Mouse (Mus musculus): ENCODE results near the gene Masp1. TPM values are rescaled to one million over a fixed set of nuclear protein-coding genes. Genes with fewer than 3 reads are reported as not detected.

Gene Masp1
- polyA plus RNA-seq, 1 experiment: 1.2 TPM

DNA sequence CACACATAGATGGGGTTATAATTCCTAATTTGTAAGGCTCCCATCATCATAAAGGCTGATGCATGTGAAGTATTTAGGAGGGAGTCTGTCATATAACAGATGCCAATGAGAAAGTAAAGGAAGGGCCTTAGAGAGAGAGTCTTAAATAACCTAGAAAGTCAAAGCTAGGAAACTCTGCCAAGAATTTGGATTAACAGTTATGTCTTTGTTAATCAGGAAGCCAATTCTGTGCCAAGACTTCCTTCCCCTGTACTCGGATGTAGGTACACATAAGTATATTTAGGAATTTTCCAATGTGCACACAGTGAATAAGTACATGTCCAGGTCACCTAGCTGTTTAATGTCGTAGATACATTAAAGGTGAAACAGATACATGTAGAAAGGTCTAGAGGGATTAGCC is 4.0 kb downstream of the Masp1 start:
- DNase-seq (ENCODE audit: low read depth, low spot score): no peak
- 50% methylated on average over 2 of the region's 2 CpGs for WGBS

DNA sequence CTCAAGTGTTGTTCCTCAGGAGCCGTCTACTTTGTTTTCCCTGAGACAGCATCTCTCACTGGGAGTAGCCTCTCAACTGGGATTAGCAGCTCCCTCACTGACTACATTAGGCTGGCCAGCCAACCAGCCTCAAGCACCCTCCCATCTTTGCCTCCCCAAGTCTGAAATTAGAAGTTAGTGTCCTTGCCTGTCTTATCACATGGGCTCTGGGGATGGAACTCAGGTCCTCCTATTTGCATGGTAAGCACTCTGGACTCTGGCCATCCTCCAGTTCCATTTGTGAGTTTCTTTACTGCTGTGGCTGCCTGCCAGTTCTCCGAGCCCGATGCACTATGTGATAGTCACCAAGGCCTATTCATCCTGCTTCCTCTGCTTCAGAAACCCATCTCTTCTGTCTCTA is 4.8 kb downstream of the Masp1 start:
- no peak for DNase-seq (ENCODE audit: low read depth, low spot score)
- 29% methylated on average over 3 of the region's 3 CpGs for WGBS

DNA sequence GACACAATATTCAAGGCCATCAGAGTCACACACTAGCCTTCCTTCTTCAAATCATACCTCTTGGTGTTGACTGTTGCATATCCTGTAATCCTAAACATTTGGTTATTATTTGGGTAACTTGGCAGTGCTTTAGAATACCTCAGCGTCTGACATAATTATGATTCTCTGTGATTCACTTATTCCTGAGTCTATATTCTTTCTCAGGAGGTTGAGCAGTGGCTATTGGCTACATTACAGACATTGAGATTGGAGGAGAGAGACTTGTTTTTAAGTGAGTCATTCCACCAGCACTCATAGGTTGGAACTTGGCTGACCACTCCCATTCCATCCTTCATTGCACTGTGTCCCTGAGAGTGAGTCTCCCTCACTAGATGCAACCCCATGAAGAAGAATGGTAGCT is 7.2 kb downstream of the Masp1 start:
- WGBS: 84% methylated on average over 1 of the region's 1 CpGs
- no peak for DNase-seq (ENCODE audit: low read depth, low spot score)

DNA sequence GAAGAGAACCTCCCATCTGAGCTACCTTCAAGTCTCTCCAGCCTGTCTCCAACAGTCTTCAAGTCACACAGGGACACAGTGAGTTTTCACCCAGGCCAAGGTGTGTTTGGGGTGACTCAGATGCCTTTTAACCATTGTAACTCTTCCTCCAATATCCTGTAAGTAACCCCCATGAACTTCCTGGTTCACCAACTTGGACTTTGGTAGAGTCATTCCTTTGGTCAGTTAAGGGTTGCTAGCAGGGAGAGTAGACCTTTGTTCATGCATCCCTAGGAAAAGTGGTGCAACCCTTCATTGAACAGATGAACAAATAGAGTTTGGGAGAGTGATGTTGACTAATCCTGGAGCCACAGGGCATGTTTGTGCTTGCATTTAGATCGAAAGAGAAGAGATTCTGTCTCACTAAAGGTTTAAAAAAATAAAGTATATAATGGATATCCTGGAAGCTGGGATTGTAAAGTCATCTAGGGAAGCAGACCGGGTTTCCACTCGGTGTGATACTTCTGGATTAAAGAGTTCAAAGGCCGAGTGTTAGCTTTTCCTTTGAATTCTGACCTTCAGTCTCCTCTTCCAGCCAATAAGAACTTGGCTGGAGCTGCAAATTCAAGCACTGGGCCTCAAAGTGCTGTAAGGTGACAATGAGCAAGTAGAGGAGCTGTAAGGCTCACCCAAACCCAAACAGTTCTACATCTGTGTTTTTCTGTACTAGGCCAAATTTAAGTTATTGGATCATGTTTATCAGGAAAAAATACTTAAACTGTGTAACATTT is 9.3 kb downstream of the Masp1 start:
- WGBS: 59% methylated on average over 4 of the region's 4 CpGs
- DNase-seq (ENCODE audit: low read depth, low spot score): no peak

DNA sequence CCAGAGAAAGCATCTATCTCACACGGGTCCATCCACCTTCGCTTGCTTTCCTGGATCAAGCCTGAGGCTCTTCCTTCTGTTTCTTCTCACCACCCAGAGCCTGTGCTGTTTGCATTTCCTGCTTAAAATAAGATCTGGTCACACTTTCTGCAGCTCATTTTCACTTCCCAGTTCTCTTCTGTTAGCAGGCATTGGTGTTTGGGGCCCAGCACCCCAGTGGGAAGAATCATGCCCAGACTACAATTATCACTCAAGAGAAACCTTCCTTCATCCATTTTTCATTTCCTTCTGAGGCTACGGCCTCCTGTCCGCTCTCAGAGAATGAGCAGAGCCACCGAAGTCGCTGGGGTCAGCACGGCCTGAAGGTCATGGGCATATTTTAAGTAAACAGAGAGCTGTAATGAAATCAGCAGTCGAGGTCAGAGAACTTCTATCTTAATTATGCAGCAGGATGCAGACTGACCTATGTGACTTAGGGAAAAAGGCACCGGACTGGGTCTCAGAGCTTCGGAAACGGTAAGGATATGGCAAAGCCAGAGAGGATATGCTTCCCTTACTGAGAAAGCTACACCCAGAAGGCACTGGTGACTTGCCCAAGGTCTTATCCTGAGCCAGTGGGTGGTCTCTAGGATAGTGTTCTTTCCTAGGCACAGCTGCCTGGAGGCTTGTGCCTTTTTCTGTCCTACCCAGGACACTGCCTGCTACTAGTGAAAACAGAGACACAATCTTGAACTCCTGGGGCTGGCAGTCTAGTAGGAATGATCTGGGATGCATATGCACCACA is 14.5 kb downstream of the Masp1 start:
- 51% methylated on average over 11 of the region's 11 CpGs for WGBS
- no peak for DNase-seq (ENCODE audit: low read depth, low spot score)

DNA sequence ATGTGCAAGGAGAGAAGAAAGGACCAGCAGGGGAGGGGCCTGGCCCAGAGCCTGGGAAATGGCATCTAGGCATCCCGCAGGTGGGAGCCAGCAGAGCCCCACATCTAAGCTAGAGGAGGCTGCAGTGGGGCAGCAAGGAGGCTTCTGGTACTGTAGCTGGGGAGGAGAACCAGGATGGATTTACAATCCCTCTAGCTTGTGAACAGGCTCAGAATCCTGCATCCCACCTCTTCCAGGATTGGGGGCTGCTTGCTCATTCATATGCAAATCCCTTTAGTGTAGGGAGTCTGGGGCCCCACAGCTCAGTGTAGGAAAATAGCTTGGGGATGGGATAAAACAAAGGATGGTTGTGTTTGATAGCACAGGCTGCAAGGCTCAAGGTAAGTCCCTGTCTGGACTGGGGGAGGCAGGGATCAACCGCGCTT is 16.3 kb downstream of the Masp1 start:
- 83% methylated on average over 3 of the region's 3 CpGs for WGBS

DNA sequence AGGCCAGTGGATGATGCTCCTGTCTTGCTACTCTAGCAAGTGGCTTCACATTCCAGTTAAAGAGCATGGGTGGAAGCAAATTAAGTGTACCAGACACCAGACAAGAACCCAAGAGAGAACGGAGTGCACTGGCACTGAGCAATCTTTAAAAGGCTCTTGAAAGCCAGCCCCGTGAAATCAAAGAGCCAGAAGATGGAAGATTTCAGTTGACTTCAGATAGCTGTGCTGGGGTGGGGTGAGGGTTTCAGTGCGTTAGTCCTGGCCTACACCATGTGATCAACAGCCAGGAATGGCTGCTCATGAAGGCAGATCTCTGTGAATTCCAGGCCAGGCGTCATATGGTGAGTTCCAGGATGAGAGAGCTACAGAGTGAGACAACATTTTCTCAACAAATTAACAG is 17.3 kb downstream of the Masp1 start:
- 77% methylated on average over 4 of the region's 4 CpGs for WGBS
- DNase-seq (ENCODE audit: low read depth, low spot score): no peak

More for the DNA sequence above, 16.3 kb downstream of the Masp1 start:
- DNase-seq (ENCODE audit: low read depth, low spot score): no peak

DNA sequence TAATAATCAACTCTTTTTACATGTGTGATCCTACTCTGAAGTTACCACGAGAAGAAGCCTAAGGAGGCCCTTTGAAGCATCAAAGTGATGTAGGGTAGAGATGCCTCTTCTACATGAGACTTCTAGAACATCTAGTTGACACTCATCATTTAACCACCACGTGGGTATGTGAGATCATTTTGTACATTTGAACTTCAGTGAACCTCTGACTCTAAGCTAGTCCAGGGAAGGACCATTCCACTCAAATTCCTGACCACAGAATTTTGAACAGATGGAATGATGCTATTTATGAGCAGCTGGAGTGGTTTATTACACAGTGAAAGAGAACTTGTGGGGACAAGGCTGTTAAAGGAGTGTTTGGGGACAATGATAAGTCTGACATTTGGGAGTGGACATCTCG is 18.1 kb downstream of the Masp1 start:
- no peak for DNase-seq (ENCODE audit: low read depth, low spot score)

DNA sequence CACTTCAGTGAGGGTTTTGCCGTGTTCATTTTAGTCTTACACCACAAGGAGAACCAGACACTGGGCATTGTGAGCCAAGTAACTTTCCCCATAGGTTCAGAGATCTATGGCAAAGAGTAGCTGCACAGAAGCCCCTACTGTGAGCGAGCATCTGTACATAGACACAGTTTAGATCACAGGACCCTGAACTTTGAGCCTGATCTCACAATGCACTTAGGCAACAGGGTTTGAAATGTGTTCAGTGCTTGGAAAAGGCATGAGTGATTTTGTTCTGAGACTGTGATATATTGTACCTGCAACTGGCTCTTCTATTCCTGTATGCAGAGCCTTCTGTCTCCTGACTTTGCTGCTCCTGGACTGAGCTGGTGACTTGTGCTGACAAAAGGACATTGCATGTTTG is 19.3 kb downstream of the Masp1 start:
- no peak for DNase-seq (ENCODE audit: low read depth, low spot score)
- 89% methylated on average over 2 of the region's 2 CpGs for WGBS

More for the DNA sequence above, 18.1 kb downstream of the Masp1 start:
- WGBS: 41% methylated on average over 3 of the region's 3 CpGs

DNA sequence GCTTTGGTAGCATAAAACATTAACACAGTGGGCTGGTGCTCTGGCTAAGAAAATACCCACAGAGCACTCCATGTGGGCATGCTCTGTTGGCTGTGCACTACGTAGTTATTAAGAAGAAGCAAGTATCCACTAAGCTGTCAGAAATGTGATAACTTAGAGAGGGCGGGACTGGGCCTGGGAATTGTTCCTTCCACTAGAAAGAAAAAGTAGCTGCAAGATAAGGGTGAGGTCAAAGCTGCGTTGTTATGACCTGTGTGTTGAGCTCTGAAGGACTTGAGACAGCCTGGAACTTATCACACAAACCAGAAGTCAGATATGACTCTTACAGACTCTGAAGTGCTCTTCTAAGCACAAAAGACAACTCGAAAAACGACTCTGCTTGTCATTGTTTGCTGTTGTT is 20.1 kb downstream of the Masp1 start:
- DNase-seq (ENCODE audit: low read depth, low spot score): no peak
- WGBS: 71% methylated on average over 5 of the region's 5 CpGs

DNA sequence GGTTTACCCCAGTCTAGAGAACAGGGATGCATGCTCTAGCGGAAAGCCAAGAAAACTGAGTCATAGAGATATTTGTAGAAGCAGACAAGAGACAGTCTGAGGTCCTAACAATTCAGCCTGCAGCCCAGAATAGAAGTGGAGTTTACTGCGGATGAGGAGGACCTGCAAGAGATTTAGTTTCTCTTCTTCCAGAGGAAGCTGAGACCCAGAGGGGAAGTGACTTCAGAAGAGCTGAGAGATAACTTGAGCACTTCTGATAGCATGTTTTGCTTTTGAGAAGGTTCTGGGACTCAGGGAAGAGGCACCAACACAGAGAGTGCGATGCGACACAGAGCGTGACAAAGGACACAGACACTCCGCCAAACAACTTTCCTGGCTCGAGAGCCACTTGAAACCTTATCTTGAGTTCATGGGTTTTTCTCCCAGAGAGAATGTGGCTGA is 21.9 kb downstream of the Masp1 start:
- no peak for DNase-seq (ENCODE audit: low read depth, low spot score)
- WGBS: 64% methylated on average over 7 of the region's 7 CpGs

DNA sequence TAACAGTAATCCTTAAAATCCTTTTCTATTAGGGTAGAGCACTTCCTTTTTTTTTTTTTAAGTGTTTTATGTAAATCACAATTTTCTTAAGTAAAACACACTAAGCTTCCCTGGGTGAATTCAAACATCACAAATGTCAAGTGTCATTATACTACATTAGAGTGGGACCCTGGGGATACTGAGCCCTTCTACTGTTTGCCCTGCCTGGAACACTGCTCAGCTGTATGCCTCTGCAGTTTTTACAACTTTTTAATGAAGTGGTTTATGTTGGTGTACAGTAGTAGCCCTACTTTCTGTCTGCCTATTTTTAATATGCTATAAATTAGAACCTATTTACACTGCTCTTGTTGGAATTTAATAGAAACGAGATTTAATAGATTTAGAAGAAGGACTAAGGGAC is 22.7 kb downstream of the Masp1 start:
- no peak for DNase-seq (ENCODE audit: low read depth, low spot score)
- WGBS: 35% methylated on average over 1 of the region's 1 CpGs

DNA sequence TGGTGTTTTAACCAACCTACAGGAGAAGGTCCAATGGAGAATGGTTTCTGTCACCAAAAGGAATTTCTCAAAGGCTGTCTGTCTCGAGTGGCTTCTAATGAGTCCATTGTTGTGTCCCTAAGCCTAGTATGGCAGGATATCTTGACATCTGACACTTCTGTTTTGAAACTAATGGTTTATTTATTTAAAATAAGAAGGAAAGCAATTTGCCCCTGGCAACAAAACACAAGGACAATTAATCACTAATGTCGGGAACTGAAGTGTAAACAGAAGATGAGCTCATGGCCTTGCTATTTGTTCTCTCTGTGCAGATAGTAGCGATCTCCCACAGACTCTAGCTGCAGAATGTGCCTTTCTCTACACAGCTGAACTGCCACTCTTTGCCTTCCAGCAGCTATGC is 23.2 kb downstream of the Masp1 start:
- 16% methylated on average over 3 of the region's 3 CpGs for WGBS
- DNase-seq (ENCODE audit: low read depth, low spot score): no peak

DNA sequence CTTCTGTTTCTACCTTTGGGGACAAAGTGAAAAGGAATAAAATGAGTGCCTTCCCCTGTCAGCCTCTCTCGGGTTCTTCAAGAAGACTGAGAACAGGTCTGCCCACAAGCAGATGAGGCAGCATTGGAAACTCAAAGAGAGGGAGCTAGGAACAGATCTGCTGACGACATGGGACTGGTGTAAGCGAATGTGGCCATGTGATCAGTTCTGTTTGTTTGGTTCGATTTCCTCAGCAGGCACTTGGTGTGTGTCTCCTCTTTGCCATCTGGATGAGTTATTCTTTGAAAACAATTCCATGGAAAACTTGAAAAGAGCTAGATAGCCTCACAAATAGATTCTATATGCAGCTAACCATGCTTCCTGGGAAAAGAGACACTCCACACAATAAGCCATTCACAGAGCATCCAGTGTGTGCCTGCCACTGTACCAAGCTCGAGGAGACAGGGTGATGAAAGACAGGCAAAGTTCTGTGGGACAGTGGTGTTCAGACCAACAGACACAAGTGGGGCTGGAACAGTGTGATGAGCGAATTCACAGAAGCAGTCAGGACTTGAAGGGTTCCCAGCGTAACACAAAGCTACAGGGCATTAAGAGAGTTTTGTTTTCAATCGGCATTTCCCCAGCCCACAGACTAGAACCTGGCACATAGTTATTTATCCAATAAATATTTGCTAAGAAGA is 24.2 kb downstream of the Masp1 start:
- 58% methylated on average over 8 of the region's 8 CpGs for whole genome bisulfite sequencing
- no peak for DNase-seq (ENCODE audit: low read depth, low spot score)

DNA sequence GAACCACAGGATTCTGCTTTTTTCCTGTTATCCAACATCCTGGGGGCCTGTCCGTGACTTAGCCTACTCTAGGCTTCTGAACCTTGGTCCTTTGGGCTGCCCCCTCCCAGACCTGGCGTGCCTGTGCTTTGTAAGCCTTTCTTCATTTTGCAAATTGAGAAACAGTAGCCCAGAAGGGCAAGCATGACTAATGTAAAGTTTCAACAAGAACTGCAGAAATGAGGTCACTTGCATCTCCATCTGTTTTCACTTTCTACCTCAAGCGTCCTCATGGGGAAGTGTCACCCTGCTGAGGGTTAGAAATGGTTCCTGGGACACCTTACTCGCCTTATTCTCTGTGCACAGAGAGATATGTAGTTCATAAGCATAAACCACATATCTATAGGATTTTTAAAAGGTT is 27.8 kb downstream of the Masp1 start:
- DNase-seq (ENCODE audit: low read depth, low spot score): no peak
- WGBS: 73% methylated on average over 4 of the region's 4 CpGs

DNA sequence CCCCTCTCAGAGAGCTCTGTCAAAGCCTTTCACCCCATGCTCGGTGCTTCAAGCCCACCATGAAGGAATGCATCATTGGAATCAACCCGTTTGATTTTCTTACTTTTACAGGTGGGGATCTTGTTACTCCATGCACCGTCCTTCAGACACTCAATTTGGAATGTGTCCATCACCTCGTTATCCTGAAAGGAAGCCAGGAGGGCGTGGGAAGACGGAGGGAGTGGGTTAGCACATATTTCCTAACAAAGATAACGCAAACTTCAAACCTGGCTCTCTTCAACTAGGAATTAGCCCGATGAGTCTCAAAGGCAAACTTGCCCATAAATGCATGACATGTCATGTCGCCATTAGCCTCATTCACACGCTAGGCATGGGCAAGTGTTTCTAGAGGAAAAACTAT is 37.3 kb downstream of the Masp1 start:
- no peak for DNase-seq (ENCODE audit: low read depth, low spot score)
- 73% methylated on average over 10 of the region's 10 CpGs for WGBS

DNA sequence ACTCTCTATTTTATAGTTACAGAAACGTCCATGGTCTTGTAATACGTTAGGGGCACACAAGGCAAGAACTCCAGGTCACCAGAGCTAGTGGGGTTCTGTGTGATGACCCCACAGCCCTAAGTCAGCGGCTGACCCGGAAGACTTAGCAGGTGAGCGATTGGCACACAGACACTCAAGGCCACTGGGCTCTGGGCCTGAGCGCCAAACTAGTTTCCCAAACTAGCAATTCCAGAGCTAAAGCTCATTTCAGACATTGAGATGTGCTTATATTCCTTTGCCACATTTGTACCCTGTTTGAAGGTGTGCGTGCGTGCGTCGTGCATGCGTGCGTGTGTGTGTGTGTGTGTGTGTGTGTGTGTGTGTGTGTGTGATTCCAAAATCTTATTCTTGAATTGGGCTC is 37.8 kb downstream of the Masp1 start:
- 92% methylated on average over 12 of the region's 12 CpGs for WGBS
- DNase-seq (ENCODE audit: low read depth, low spot score): no peak

DNA sequence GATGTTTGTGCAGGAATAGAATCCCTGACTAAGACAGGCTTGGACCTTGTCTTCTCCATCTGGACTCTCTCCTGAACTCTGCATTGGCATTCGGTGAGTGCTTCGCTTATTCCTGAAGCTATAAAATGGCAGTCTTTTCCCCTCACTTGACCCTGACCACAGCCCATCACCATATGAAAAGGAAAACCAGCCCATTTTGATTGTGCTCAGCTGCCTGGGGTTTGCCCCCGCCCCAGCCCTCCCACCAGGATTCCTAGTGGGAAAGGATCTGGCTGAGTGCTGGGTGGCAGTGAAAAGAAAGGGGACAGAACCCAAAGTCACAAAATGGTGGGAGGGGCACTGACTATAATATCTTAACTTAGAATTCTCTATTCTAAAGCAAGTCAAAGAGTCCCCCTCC is 38.4 kb downstream of the Masp1 start:
- WGBS: 87% methylated on average over 3 of the region's 3 CpGs
- no peak for DNase-seq (ENCODE audit: low read depth, low spot score)

DNA sequence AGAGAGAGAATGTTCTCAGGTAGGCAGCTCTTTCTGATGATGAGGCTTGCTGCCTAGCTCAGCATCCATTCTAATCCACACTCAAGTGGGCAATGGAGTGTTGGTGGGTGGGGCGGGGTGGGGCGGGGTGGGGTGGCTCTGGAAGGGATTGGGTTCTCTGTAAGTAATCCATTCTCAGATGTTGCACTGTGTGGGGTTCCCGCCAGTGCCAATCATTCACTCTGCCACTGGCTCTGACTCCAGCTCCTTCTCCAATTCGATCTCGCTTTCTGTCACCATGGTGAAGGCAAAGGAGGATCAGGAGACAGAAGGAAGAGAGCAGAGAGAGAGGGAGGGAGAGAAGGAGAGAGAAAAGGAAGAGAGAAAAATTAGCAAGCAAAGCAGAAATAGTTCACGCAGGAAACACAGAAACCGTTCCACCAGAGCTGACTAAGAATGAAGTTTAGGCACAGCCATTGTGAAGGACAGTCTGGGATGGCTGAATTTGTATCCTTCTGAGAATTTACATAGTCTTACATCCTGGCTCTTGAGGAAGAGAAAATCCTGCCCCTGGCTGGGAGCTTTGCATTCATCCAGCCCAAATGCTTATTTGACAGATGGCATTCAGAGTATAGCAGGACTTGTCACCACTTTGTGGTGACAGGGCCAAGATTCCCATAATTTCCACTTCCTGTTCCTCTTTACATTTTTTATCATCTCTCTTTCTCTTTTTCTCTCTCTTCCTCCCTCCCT is 40.6 kb downstream of the Masp1 start:
- 77% methylated on average over 7 of the region's 7 CpGs for WGBS
- DNase-seq (ENCODE audit: low read depth, low spot score): no peak

DNA sequence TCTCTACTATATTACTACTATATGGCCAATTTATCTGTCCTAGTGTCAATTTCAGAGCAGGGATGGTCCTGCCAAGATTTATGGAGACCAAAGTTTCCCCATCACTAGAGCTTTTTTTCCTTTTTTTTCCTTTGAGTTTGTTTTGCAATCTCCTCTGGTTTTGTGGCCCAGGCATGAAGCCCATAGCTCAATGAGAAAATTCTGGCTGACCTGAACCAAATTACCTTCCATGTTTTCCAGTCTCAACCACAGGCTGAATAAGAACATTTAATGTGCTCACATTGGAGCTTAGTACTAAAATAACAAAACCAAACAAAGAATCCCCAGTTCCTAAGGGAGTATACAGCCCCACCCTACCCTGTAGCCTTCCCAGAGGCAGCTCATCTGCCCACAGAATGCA is 44.0 kb downstream of the Masp1 start:
- DNase-seq (ENCODE audit: low read depth, low spot score): no peak
